Mouse (Mus musculus) hindbrain, embryonic 13.5 days (tissue): Measurements from ENCODE around the gene Rrp1. TPM values are rescaled to one million over a fixed set of nuclear protein-coding genes. Genes with fewer than 3 reads are reported as not detected.

Experiments
- ATAC-seq: fragments of 200-750 bp; cut with Nextera tagmentation; 2 replicates; pipeline ENCODE4 v1.8.0; 2017; ENCODE audit warnings: moderate TSS enrichment; ENCODE audit not compliant: low FRiP score
- H3K27ac ChIP-seq: fragments of 300-500 bp; sonication (generic); 2 replicates; pipeline ENCODE4 v1.5.1; 2015; ENCODE audit warnings: inconsistent platforms, mild to moderate bottlenecking, moderate library complexity
- H3K27me3 ChIP-seq: fragments of 300-500 bp; sonication (generic); 2 replicates; pipeline ENCODE4 v1.6.1; 2015; ENCODE audit warnings: mild to moderate bottlenecking, inconsistent platforms
- H3K36me3 ChIP-seq: fragments of 300-500 bp; sonication (generic); 2 replicates; pipeline ENCODE4 v1.6.1; 2015; ENCODE audit warnings: mild to moderate bottlenecking, inconsistent platforms
- H3K4me1 ChIP-seq: fragments of 300-500 bp; sonication (generic); replicated peaks from 2 replicates; pipeline ENCODE4 v1.6.1; 2015; ENCODE audit warnings: inconsistent platforms
- H3K4me2 ChIP-seq: fragments of 300-500 bp; sonication (generic); 2 replicates; pipeline ENCODE4 v1.6.1; 2015; ENCODE audit warnings: inconsistent platforms, mild to moderate bottlenecking, moderate library complexity
- H3K4me3 ChIP-seq: fragments of 300-500 bp; sonication (generic); 2 replicates; pipeline ENCODE4 v1.5.1; 2015; ENCODE audit warnings: mild to moderate bottlenecking, inconsistent platforms
- H3K9ac ChIP-seq: fragments of 300-500 bp; sonication (generic); 2 replicates; pipeline ENCODE4 v1.6.1; 2015; ENCODE audit warnings: mild to moderate bottlenecking, inconsistent platforms
- H3K9me3 ChIP-seq: fragments of 300-500 bp; sonication (generic); 2 replicates; pipeline ENCODE4 v1.6.1; 2016; ENCODE audit warnings: inconsistent platforms
- WGBS: fragments of 180-500 bp; shearing (Covaris S2); methylation state at CpG from one replicate; pipeline ENCODE4 v1.1.7; 2015; 5-methylcytosine and 5-hydroxymethylcytosine counted together
- polyA plus RNA-seq: library from polyadenylated mRNA; unstranded; fragments of >200 nt; fragmentation: Nextera tagmentation; extraction: Ambion mirVana; gene quantifications from 2 replicates; pipeline ENCODE4 v1.2.1, GENCODE M21; 2015

Gene Rrp1
- polyA plus RNA-seq, 1 experiment from 2014 or later, result 385 TPM

DNA sequence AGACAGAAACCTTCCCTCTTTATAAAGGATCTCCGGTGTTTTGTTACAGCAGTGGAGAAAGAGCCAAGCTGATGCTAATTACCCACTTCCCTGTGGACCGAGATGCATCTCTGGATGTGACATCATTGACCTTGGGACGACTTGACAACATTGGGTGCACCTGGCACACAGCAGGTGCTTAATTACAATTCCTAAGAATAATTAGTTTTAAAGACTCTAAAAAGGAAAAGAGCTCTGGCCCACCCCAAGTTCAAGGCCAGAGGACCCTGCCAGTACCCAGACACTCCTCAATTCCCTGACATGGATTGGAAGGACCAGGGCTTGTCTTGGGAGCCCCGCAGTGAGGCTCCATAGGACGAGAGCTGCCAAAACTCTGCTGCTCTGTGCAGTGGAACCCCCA, 28.8 kb upstream of the Rrp1 start:
- 88% methylated on average over 5 of the region's 5 CpGs for WGBS
- Histone ChIP-seq H3K27ac (no peak overlapping the region), H3K4me3 (no peak overlapping the region), H3K9ac (no peak overlapping the region), H3K4me2 (no peak overlapping the region), H3K4me1 (no peaks in the 10 kb centered on the region), H3K9me3 (no peaks in the 10 kb centered on the region), H3K36me3 (peaks cover 53% of the 10 kb centered on the region), H3K27me3 (no peaks in the 10 kb centered on the region)
- no peak for ATAC-seq

DNA sequence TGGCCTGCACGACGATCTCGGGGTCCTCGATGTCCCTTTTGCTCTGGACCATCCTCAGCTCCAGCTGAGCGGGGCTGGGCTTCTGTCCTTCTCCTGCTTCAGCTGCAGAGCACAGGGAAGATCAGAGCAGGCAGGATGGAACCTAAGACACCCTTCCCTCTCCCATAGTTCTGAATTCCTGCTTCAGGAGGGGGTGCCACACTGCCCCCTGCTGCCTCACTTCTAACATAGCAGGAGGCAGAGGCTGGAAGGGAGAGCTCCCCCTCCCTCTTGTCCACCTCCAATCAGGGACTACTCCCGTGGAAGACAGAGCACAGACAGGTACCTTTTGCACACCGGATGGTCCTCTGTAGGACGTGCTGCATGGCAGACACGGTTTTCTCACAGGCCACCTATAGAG, 28.0 kb upstream of the Rrp1 start:
- Histone ChIP-seq H3K9ac (no peak overlapping the region), H3K4me3 (no peak overlapping the region), H3K27me3 (no peaks in the 10 kb centered on the region), H3K9me3 (no peaks in the 10 kb centered on the region), H3K36me3 (peaks cover 45% of the 10 kb centered on the region), H3K4me1 (no peaks in the 10 kb centered on the region), H3K4me2 (no peak overlapping the region), H3K27ac (no peak overlapping the region)
- no peak for ATAC-seq
- WGBS, result 65% methylated on average over 9 of the region's 9 CpGs

DNA sequence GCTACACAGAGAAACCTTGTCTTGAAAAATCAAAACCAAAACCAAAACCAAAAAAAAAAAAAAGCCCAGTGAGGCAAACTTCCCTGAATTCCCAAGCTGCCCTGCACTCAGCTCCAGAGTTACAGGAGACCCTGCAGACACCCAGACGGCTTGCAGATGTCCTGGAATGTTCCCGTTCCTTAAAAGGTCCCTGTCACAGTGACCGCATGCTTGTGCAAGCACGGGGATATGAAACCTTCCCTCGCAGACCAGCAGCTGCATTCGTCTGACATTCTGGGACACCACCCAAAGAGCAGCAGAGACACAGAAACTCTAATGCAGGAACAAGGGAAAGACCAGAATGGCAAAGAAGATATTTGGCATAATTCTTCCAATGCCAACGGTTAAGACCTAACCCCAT, 27.1 kb upstream of the Rrp1 start:
- Histone ChIP-seq H3K9me3 (no peaks in the 10 kb centered on the region), H3K4me3 (no peak overlapping the region), H3K27me3 (no peaks in the 10 kb centered on the region), H3K27ac (no peak overlapping the region), H3K4me2 (no peak overlapping the region), H3K36me3 (peaks cover 38% of the 10 kb centered on the region), H3K4me1 (no peaks in the 10 kb centered on the region), H3K9ac (no peak overlapping the region)
- WGBS, result 95% methylated on average over 7 of the region's 7 CpGs
- no peak for ATAC-seq

DNA sequence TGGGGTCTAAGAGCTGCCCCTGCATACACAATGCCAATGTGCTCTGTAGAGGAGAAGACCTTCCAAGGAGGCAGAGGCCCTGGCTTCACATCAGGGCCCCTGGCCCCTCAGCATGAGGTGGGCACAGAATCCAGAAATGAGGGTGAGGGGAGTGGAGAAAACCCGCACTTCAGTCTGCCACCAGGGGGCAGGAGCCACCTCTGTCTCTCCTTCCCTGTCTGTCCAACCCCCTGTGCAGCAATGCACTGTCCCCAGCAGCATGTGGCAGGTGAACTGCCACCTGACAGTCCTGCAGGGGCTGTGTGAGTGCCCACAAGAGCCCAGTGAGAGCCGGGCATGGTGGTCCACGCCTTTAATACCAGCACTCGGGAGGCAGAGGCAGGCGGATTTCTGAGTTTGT, 26.7 kb upstream of the Rrp1 start:
- Histone ChIP-seq H3K4me2 (no peak overlapping the region), H3K9me3 (no peaks in the 10 kb centered on the region), H3K27me3 (no peaks in the 10 kb centered on the region), H3K4me1 (no peaks in the 10 kb centered on the region), H3K4me3 (no peak overlapping the region), H3K27ac (no peak overlapping the region), H3K36me3 (peaks cover 34% of the 10 kb centered on the region), H3K9ac (no peak overlapping the region)
- 68% methylated on average over 5 of the region's 5 CpGs for WGBS
- ATAC-seq, result no peak

DNA sequence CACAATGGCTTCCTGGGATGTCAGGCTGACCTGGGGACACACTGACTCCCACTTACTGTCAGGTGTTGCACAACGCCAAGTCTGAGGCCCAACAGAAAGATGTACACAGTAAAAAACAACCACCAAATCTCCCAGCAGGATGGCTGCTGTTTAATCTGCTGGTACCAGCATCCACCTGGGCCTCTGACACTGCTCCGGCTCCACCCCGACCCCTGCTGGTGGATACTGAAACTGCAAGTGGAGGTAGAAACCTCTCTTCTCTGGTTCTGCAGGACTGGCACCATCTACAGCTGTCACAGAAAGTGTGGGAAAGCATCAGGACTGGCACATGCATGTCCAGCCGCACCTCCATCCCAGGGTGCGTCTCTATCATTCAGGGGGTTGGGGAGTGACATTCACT, 25.3 kb upstream of the Rrp1 start:
- peak; percentile 17; the same call in 1 of the 2 replicates for ATAC-seq

DNA sequence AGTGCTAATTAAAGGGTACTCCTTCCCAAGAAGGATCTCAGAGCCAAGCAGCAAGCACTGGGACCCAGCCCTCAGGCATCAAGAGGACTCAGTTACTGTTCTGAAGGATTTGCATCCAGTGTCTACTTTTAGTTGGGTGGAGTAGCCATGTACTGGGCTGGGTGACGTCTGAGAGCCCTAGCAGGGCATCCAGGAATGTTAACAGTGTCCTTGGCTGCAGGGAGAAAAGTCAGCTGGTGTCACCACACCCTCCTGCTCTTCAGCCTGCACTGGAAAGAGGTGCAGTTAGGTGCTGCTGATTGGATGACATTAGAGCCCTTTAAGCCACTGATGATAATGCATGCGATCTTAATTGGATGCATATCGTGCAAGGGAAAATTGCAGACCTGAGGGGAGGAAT, 20.0 kb upstream of the Rrp1 start:
- Histone ChIP-seq H3K4me1 (no peaks in the 10 kb centered on the region), H3K4me2 (no peak overlapping the region), H3K27me3 (no peaks in the 10 kb centered on the region), H3K9me3 (no peaks in the 10 kb centered on the region), H3K4me3 (no peak overlapping the region), H3K9ac (no peak overlapping the region), H3K27ac (no peak overlapping the region), H3K36me3 (peaks cover 17% of the 10 kb centered on the region)
- WGBS, result 64% methylated on average over 3 of the region's 3 CpGs
- ATAC-seq, result no peak

More for the DNA sequence above, 25.3 kb upstream of the Rrp1 start:
- no peaks in the 10 kb centered on the region for H3K9me3 ChIP-seq
- H3K4me1 ChIP-seq, result no peaks in the 10 kb centered on the region
- H3K4me2 ChIP-seq, result no peak overlapping the region
- H3K27me3 ChIP-seq, result no peaks in the 10 kb centered on the region
- no peak overlapping the region for H3K4me3 ChIP-seq
- no peak overlapping the region for H3K9ac ChIP-seq
- WGBS, result 20% methylated on average over 5 of the region's 5 CpGs
- peaks cover 22% of the 10 kb centered on the region for H3K36me3 ChIP-seq
- H3K27ac ChIP-seq, result peak overlapping the region; percentile 62; the same call in 1 of the 2 replicates

DNA sequence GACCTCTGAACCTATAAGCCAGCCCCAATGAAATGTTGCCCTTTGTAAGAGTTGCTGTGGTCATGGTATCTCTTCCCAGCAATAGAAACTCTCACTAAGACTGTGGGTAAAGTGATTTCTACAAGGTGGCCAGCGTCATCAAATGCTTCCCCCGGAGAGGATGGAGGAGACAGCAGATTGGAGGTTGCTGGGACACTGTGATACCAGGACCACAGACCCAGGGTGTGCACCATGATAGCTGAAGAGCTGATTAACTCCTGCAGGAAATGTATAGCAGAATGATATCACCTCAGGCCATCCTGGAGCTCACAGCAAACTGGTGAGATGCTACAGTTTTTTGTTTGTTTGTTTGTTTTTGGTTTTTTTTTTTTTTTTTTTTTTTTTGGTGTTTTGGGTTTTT, 16.9 kb upstream of the Rrp1 start:
- Histone ChIP-seq H3K4me1 (peaks cover 19% of the 10 kb centered on the region), H3K27ac (no peak overlapping the region), H3K9me3 (no peaks in the 10 kb centered on the region), H3K9ac (no peak overlapping the region), H3K4me3 (no peak overlapping the region), H3K36me3 (peaks cover 28% of the 10 kb centered on the region), H3K27me3 (no peaks in the 10 kb centered on the region), H3K4me2 (no peak overlapping the region)
- 94% methylated on average over 2 of the region's 2 CpGs for WGBS
- no peak for ATAC-seq

DNA sequence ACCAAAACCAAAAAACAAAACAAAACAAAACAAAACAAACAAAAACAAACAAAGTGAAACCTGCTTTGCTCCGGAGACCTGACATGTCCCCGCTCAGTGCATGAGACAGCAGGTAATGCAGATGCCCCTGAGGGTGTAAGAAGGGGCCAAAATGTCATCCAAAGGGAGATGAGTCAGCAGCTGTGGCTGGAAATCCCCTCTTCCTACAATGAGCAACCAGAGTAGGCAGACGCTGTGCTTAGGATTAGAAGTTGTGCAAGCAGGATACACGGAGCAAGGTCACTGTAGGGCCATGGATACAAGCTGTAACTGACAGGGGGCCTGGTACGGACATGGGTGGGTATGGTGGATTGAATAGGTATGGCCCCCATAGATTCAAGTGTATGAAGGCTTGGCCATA, 16.3 kb upstream of the Rrp1 start:
- H3K27me3 ChIP-seq, result no peaks in the 10 kb centered on the region
- H3K4me3 ChIP-seq, result no peak overlapping the region
- H3K9ac ChIP-seq, result no peak overlapping the region
- 89% methylated on average over 5 of the region's 5 CpGs for WGBS
- ATAC-seq, result no peak
- H3K9me3 ChIP-seq, result no peaks in the 10 kb centered on the region
- H3K4me2 ChIP-seq, result no peak overlapping the region
- H3K27ac ChIP-seq, result no peak overlapping the region
- peaks cover 28% of the 10 kb centered on the region for H3K36me3 ChIP-seq
- peaks cover 20% of the 10 kb centered on the region for H3K4me1 ChIP-seq

DNA sequence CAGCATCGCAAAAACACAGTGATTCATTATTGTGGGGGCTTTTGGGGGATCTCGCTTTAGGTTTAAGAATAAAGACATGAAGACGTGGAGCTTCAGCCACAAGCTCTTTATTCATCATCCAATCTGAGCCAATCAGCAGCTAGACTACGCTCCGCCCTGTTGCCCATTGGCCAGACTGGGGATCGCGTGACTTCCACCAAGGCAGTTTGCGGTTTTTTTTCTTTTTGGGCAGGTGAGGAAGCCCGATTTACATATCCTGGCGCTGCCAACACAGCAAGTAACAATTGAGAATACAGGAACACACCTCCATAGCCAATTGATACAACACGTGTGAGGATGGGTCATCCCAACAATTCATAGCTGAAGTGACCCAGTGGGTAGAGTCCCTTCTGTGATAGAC, 15.2 kb upstream of the Rrp1 start:
- H3K4me3 ChIP-seq, result no peak overlapping the region
- no peak overlapping the region for H3K4me2 ChIP-seq
- H3K9ac ChIP-seq, result no peak overlapping the region
- no peak overlapping the region for H3K27ac ChIP-seq
- no peaks in the 10 kb centered on the region for H3K9me3 ChIP-seq
- peaks cover 20% of the 10 kb centered on the region for H3K4me1 ChIP-seq
- ATAC-seq, result no peak
- 0 out of 2 replicates have a peak, but pooled peaks cover 3% of the 10 kb centered on the region for H3K27me3 ChIP-seq
- peaks cover 28% of the 10 kb centered on the region for H3K36me3 ChIP-seq
- 95% methylated on average over 11 of the region's 11 CpGs for WGBS

DNA sequence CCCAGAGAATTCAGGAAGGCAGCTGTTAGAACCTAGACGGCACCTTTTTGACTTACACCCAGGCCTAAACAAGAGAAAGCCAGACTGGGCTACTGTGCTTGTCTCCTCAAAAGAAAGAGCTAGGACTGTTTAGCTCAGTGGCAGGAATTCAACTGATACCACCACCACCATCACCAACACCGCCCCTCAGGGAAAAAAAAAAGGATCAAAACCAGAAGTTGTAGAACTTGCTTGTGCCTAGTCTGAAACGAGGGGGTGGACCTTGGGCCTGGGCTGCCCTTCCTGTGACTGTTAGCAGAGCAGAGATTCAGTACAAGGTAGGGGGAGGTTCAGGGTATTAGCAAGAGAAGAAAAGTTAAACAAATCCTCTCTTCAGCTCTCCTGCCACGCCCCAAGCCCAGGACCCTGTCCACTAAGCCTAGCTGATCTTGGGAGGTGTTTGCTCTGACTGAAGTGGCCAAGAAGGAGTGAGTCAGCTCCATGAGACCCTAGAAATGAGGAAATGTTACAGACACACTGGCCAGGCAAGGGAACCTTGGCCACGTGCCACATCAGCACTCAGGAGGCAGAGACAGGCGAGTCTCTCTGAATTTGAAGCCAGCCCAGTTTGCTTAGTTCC, 13.4 kb upstream of the Rrp1 start:
- WGBS, result 51% methylated on average over 6 of the region's 6 CpGs
- peak; percentile 25; the same call in 1 of the 2 replicates for ATAC-seq
- H3K9ac ChIP-seq, result peak overlapping the region; percentile 93
- H3K9me3 ChIP-seq, result no peaks in the 10 kb centered on the region
- peaks cover 20% of the 10 kb centered on the region for H3K4me1 ChIP-seq
- H3K27me3 ChIP-seq, result 0 out of 2 replicates have a peak, but pooled peaks cover 3% of the 10 kb centered on the region
- peak overlapping the region; percentile 83 for H3K27ac ChIP-seq
- peaks cover 28% of the 10 kb centered on the region for H3K36me3 ChIP-seq
- H3K4me3 ChIP-seq, result peak overlapping the region; percentile 81
- H3K4me2 ChIP-seq, result peak overlapping the region; percentile 77

DNA sequence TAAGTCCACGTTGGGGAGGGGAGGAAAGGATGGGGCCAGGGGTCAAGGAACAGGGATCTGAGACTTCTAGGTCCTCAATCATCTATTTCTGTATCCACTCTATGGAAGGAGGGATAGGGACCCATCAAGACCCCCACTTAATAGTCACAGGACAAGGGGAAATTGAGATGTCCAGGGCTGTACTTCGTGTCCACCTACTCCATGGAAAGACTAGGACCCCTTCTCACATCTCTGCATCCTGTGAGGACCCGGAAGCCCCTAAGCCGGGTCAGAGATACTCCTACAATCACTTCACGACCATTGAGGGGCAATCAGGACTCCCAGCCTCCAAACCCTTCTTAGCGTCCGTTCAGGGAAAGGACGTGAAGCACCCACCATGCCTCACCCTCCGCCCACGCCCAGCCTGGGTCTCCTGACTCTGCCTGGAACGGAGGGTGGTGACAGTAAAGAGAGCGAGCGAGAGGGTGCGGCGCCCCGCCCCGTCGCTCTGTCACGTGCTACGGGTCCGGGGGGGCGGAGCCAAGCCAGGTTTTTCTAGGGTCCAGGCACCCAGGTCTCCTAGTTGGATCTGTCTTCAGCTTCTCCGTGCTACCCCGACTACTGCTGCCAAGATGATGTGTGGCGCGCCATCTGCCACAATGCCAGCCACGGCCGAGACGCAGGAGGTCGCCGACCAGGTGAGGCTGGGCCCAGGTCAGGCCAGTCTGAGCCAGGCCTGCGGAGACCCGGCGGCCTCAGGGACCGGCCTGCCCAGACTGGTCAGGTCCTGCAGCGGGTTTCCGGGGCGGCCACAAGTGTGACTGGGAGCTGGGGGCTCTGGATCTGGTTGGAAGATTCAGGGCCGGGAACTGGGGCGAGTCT, 12.6 kb upstream of the Rrp1 start, which contains the start of gene Cstb:
Gene Cstb, plus strand, starts transcription at position 489 of the 861 bp plus-strand sequence.
- peaks cover 28% of the 10 kb centered on the region for H3K36me3 ChIP-seq
- WGBS, result 2% methylated on average over 40 of the region's 40 CpGs
- peak within 1 kb of the TSS; percentile 83 for H3K27ac ChIP-seq
- H3K9ac ChIP-seq, result peak within 1 kb of the TSS; percentile 93
- H3K27me3 ChIP-seq, result 0 out of 2 replicates have a peak, but pooled peaks cover 3% of the 10 kb centered on the region
- H3K4me3 ChIP-seq, result peak within 1 kb of the TSS; percentile 81
- peaks cover 20% of the 10 kb centered on the region for H3K4me1 ChIP-seq
- peak; percentile 94 for ATAC-seq
- H3K4me2 ChIP-seq, result peak within 1 kb of the TSS; percentile 77
- H3K9me3 ChIP-seq, result no peaks in the 10 kb centered on the region

DNA sequence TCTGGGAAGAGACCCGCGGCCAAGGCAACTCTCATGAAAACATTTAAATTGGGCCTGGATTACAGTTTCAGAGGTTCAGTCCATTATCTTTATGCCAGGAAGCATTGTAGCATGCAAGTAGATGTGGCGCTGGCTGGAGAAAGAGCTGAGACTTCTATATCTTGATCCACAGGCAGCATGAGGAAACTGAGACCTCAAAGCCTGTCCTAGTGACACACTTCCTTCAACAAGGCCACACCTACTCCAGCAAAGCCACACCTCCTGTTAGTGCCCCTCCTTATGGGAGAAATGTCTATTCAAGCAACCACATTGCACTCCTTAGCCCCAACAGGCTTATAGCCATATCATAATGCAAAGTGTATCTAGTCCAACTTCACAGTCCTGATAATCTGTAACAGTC, 9.8 kb upstream of the Rrp1 start:
- WGBS, result 93% methylated on average over 3 of the region's 3 CpGs
- no peak for ATAC-seq
- Histone ChIP-seq H3K4me1 (peaks cover 20% of the 10 kb centered on the region), H3K4me2 (no peak overlapping the region), H3K9me3 (no peaks in the 10 kb centered on the region), H3K27me3 (0 out of 2 replicates have a peak, but pooled peaks cover 3% of the 10 kb centered on the region), H3K27ac (no peak overlapping the region), H3K9ac (no peak overlapping the region), H3K36me3 (peaks cover 8% of the 10 kb centered on the region), H3K4me3 (no peak overlapping the region)
